Mouse (Mus musculus) kidney, adult 2 months (tissue): ENCODE measurements around the gene Rfx4.

Source experiments
- CTCF ChIP-seq: fragments of 200-500 bp; conservative IDR thresholded peaks from 2 replicates; pipeline ENCODE4 v1.5.1; 2011; ENCODE audit warnings: low read depth, mild to moderate bottlenecking, control low read depth, low read length, moderate library complexity, mixed read lengths; ENCODE audit not compliant: insufficient read depth, insufficient read length
- POLR2A ChIP-seq: fragments of 200-500 bp; IDR thresholded peaks from one replicate; pipeline ENCODE4 v1.6.1; 2011; ENCODE audit warnings: low read depth, low read length, control low read depth

DNA sequence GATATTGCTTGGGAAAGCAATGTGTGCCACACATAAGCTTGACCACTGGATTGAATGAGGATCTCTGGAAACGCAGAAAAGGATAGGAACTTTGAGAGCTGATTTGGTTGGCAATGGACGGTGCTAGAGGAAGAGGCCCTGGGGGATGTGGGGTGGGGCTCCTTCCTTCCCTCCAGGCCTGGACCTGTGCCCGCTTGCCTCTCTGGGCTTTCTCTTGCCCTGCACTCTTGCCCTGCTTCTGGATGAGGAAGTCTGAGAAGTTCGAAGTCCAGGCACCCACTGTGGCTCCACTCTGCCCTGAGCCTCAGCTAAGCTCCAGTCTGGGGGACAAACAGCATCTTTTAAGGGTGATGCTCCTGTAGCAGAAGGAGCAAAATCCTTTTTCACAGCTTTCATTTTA, 67.8 kb downstream of the Rfx4 start:
- TF ChIP-seq CTCF, result no peak
- TF ChIP-seq POLR2A, result no peak
